In genomic region chr2:25273010-25273409, GRCm38 (mm10) we compare ENCODE assay signal across 8 mouse cellular contexts. TPM values are rescaled to one million over a fixed set of nuclear protein-coding genes. Genes with fewer than 3 reads are reported as not detected.
DNase-seq lines count a peak whose midpoint lies in the region; ATAC-seq and TF ChIP-seq lines count a peak whose summit lies in the region.

No protein-coding gene starts in this region.

- TF ChIP-seq CTCF in cerebellum, adult 2 months (IDR thresholded peaks at IDR 0.05; ENCODE audit: borderline replicate concordance, insufficient read depth, low read depth, low read length): no peak
- no peak for TF ChIP-seq CTCF in spleen, adult 2 months (IDR thresholded peaks at IDR 0.05; ENCODE audit: extremely low read depth, insufficient read depth, insufficient read length, insufficient replicate concordance)
- TF ChIP-seq CTCF in stomach, postnatal 0 days (IDR thresholded peaks at IDR 0.05; ENCODE audit: low read depth): no peak

- peak overlapping the region; percentile 83 for H3K4me3 ChIP-seq in cerebellum, adult 2 months (replicated peaks; ENCODE audit: insufficient read depth, low read depth, low read length)
- peak overlapping the region; percentile 78 for H3K4me3 ChIP-seq in spleen, adult 2 months (ENCODE audit: extremely low read depth, insufficient read depth, insufficient read length)
- H3K4me3 ChIP-seq in limb, embryonic 15.5 days: peak overlapping the region; percentile 91
- peak overlapping the region; percentile 74 for H3K4me3 ChIP-seq in stomach, postnatal 0 days (ENCODE audit: low read depth, low read length)

- no peak for ATAC-seq in limb, embryonic 15.5 days (ENCODE audit: insufficient number of reproducible peaks, low FRiP score, low TSS enrichment, low read depth)
- ATAC-seq in stomach, postnatal 0 days (ENCODE audit: low FRiP score, low TSS enrichment): no peak

- peak overlapping the region; percentile 88 for H3K4me2 ChIP-seq in limb, embryonic 15.5 days
- H3K4me2 ChIP-seq in stomach, postnatal 0 days (replicated peaks; ENCODE audit: low read depth): peak overlapping the region; percentile 95

- peaks cover 19% of the 10 kb centered on the region for H3K36me3 ChIP-seq in spleen, adult 2 months (ENCODE audit: control insufficient read depth, insufficient read depth, low read length)
- peaks cover 76% of the 10 kb centered on the region for H3K36me3 ChIP-seq in limb, embryonic 15.5 days
- H3K36me3 ChIP-seq in stomach, postnatal 0 days (ENCODE audit: control insufficient read depth, insufficient read depth, low read length): peaks cover 23% of the 10 kb centered on the region

- DNase-seq in cerebellum, adult 2 months: no peak
- DNase-seq in cerebellum, postnatal 36 days: no peak
- no peak for DNase-seq in spleen, adult 2 months (ENCODE audit: low read depth in 1 of 2, low spot score in 2 of 2)
- no peak for DNase-seq in spleen, postnatal 4 days (ENCODE audit: low spot score in 2 of 2)
- no peak for DNase-seq in stomach, postnatal 0 days (ENCODE audit: low spot score)
- DNase-seq in right cerebral cortex, adult 18-20 months: no peak
- DNase-seq in gastrocnemius, adult 18-20 months (ENCODE audit: low spot score): no peak

- H3K27ac ChIP-seq in cerebellum, adult 2 months (ENCODE audit: insufficient read depth, low read length): no peak overlapping the region
- H3K27ac ChIP-seq in spleen, adult 2 months (ENCODE audit: insufficient read depth, low read length): peak overlapping the region; percentile 3; the same call in 1 of the 2 replicates
- H3K27ac ChIP-seq in limb, embryonic 15.5 days: peak overlapping the region; percentile 91
- peak overlapping the region; percentile 84 for H3K27ac ChIP-seq in stomach, postnatal 0 days (replicated peaks)

- peaks cover 29% of the 10 kb centered on the region for H3K4me1 ChIP-seq in cerebellum, adult 2 months (ENCODE audit: control insufficient read depth, insufficient read depth, low read length)
- peaks cover 3% of the 10 kb centered on the region; the same call in 1 of the 2 replicates for H3K4me1 ChIP-seq in spleen, adult 2 months (ENCODE audit: control insufficient read depth, insufficient read depth, insufficient read length)
- H3K4me1 ChIP-seq in limb, embryonic 15.5 days: peaks cover 27% of the 10 kb centered on the region
- peaks cover 9% of the 10 kb centered on the region; the same call in 1 of the 2 replicates for H3K4me1 ChIP-seq in stomach, postnatal 0 days (replicated peaks; ENCODE audit: control insufficient read depth, insufficient read depth)

- 30% methylated on average over 16 of the region's 16 CpGs for WGBS in cerebellum, adult 2 months
- 34% methylated on average over 16 of the region's 16 CpGs for WGBS in spleen, adult 2 months
- WGBS in limb, embryonic 15.5 days: 30% methylated on average over 16 of the region's 16 CpGs
- WGBS in stomach, postnatal 0 days: 27% methylated on average over 16 of the region's 16 CpGs

- H3K9ac ChIP-seq in limb, embryonic 15.5 days: peak overlapping the region; percentile 82
- peak overlapping the region; percentile 87 for H3K9ac ChIP-seq in stomach, postnatal 0 days (ENCODE audit: low read length)

- TF ChIP-seq POLR2A in cerebellum, adult 2 months (IDR thresholded peaks at IDR 0.05; ENCODE audit: borderline replicate concordance, insufficient read depth, low read length): no peak
- no peak for TF ChIP-seq POLR2A in spleen, adult 2 months (IDR thresholded peaks at IDR 0.05; ENCODE audit: low read depth, low read length)

- H3K27me3 ChIP-seq in cerebellum, adult 2 months (ENCODE audit: control insufficient read depth, insufficient read depth, low read length): no peaks in the 10 kb centered on the region
- no peaks in the 10 kb centered on the region for H3K27me3 ChIP-seq in spleen, adult 2 months (ENCODE audit: control insufficient read depth, insufficient read depth, low read length)
- H3K27me3 ChIP-seq in limb, embryonic 15.5 days: no peaks in the 10 kb centered on the region
- H3K27me3 ChIP-seq in stomach, postnatal 0 days (ENCODE audit: control insufficient read depth, insufficient read depth, low read length): no peaks in the 10 kb centered on the region

- no peak for TF ChIP-seq EP300 in stomach, postnatal 0 days (optimal IDR thresholded peaks at IDR 0.05)

- no peaks in the 10 kb centered on the region for H3K9me3 ChIP-seq in limb, embryonic 15.5 days
- no peaks in the 10 kb centered on the region for H3K9me3 ChIP-seq in stomach, postnatal 0 days (ENCODE audit: control insufficient read depth, low read length)

RNA-seq across cellular contexts. Expression of gene Anapc2, which starts 0.7 kb away (rescaled TPM):
- 103 TPM in 2 replicates for polyA plus RNA-seq in cerebellum, adult 2 months (2012; rRNA removed)
- polyA plus RNA-seq in spleen, adult 2 months (2012; rRNA removed): 55.7 and 68.8 TPM in 2 replicates
- polyA plus RNA-seq in limb, embryonic 15.5 days (2015; fragmentation: Nextera tagmentation; extraction: Ambion mirVana): 136 and 140 TPM in 2 replicates
- 57.5 and 59.6 TPM in 2 replicates for polyA plus RNA-seq in stomach, postnatal 0 days (2015; fragmentation: Nextera tagmentation; extraction: Ambion mirVana)
- 10 to 100 TPM; 27.6 to 30.4 TPM for total RNA-seq in gastrocnemius, adult 18-20 months (2021)

RNA-seq across cellular contexts. Expression of gene Ssna1, which starts 0.8 kb away (rescaled TPM):
- polyA plus RNA-seq in cerebellum, adult 2 months (2012; rRNA removed): 74.5 and 75.9 TPM in 2 replicates
- polyA plus RNA-seq in spleen, adult 2 months (2012; rRNA removed): 45.5 and 67.8 TPM in 2 replicates
- polyA plus RNA-seq in limb, embryonic 15.5 days (2015; fragmentation: Nextera tagmentation; extraction: Ambion mirVana): 241 and 244 TPM in 2 replicates
- 149 and 162 TPM in 2 replicates for polyA plus RNA-seq in stomach, postnatal 0 days (2015; fragmentation: Nextera tagmentation; extraction: Ambion mirVana)
- 10 to 100 TPM; 27.9 to 30.9 TPM for total RNA-seq in gastrocnemius, adult 18-20 months (2021)

RNA-seq across cellular contexts. Expression of gene Tprn, which starts 10.6 kb away (rescaled TPM):
- polyA plus RNA-seq in cerebellum, adult 2 months (2012; rRNA removed): 91.0 and 96.9 TPM in 2 replicates
- 17.1 and 23.5 TPM in 2 replicates for polyA plus RNA-seq in spleen, adult 2 months (2012; rRNA removed)
- polyA plus RNA-seq in limb, embryonic 15.5 days (2015; fragmentation: Nextera tagmentation; extraction: Ambion mirVana): 8.5 and 8.6 TPM in 2 replicates
- 17.4 and 20.3 TPM in 2 replicates for polyA plus RNA-seq in stomach, postnatal 0 days (2015; fragmentation: Nextera tagmentation; extraction: Ambion mirVana)
- 1 to 10 TPM; 2.9 to 3.8 TPM for total RNA-seq in gastrocnemius, adult 18-20 months (2021)

RNA-seq across cellular contexts. Expression of gene Tmem210, which starts 14.9 kb away (rescaled TPM):
- polyA plus RNA-seq in cerebellum, adult 2 months (2012; rRNA removed): not detected in 2 replicates
- not detected in 2 replicates for polyA plus RNA-seq in spleen, adult 2 months (2012; rRNA removed)
- polyA plus RNA-seq in limb, embryonic 15.5 days (2015; fragmentation: Nextera tagmentation; extraction: Ambion mirVana): not detected in 2 replicates
- polyA plus RNA-seq in stomach, postnatal 0 days (2015; fragmentation: Nextera tagmentation; extraction: Ambion mirVana): not detected in 2 replicates
- total RNA-seq in gastrocnemius, adult 18-20 months (2021): not detected

RNA-seq across cellular contexts. Expression of gene Lrrc26, which starts 16.7 kb away (rescaled TPM):
- 0.20 and 0.21 TPM in 2 replicates for polyA plus RNA-seq in cerebellum, adult 2 months (2012; rRNA removed)
- polyA plus RNA-seq in spleen, adult 2 months (2012; rRNA removed): 0.28 and 0.77 TPM in 2 replicates
- polyA plus RNA-seq in limb, embryonic 15.5 days (2015; fragmentation: Nextera tagmentation; extraction: Ambion mirVana): 0.61 and 0.92 TPM in 2 replicates
- polyA plus RNA-seq in stomach, postnatal 0 days (2015; fragmentation: Nextera tagmentation; extraction: Ambion mirVana): 34.9 and 42.1 TPM in 2 replicates
- not detected for total RNA-seq in gastrocnemius, adult 18-20 months (2021)
